Mouse (Mus musculus) lung, postnatal 10 days (tissue): ENCODE data around the gene Dcp1a.

Source experiments
- DNase-seq: peaks from one replicate; pipeline ENCODE4 v3.0.0; 2021

The Dcp1a gene

GRCm38 (mm10) chr14:30561470-30562187 is 82.3 kb downstream of the Dcp1a start:
- DNase-seq = no peak

- no peak for DNase-seq
Measured at GRCm38 (mm10) chr14:30562343-30562742, 83.0 kb downstream of the Dcp1a start.

GRCm38 (mm10) chr14:30564451-30564850 is 85.1 kb downstream of the Dcp1a start:
- DNase-seq = peak; percentile 57

- no peak for DNase-seq
Measured at GRCm38 (mm10) chr14:30566317-30566716, 87.0 kb downstream of the Dcp1a start.

GRCm38 (mm10) chr14:30568016-30568415 is 88.7 kb downstream of the Dcp1a start:
- DNase-seq = no peak

GRCm38 (mm10) chr14:30570303-30570702 is 91.0 kb downstream of the Dcp1a start:
- peak; percentile 62 for DNase-seq

- DNase-seq = no peak
Measured at GRCm38 (mm10) chr14:30572253-30572652, 92.9 kb downstream of the Dcp1a start.

- DNase-seq = no peak
Measured at GRCm38 (mm10) chr14:30573235-30573634, 93.9 kb downstream of the Dcp1a start.

GRCm38 (mm10) chr14:30573983-30574584 is 94.7 kb downstream of the Dcp1a start:
- DNase-seq = peak; percentile 88

GRCm38 (mm10) chr14:30575791-30576190 is 96.5 kb downstream of the Dcp1a start:
- DNase-seq = no peak

GRCm38 (mm10) chr14:30576260-30576659 is 96.9 kb downstream of the Dcp1a start:
- no peak for DNase-seq
